23 mouse cellular contexts compared by ENCODE assay signal in the genomic region with DNA sequence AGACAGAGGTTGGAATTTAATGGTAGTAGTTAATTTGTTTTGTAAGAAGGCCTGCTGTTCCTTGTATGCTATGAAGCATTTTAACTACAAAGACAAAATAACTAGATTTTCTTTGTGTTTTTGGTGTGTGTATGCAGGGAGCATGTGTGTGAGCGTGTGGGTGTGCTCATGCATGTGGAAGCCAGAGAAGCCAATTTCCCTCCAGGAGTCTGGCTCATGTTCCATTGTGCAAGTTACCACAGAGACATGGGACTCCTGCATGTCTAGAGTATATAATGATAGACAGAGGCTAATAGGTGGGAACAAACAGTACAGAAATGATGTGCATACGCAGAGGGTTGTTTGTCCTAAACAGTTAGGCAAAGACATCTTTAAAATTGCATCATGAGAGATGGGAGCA.
"Had no signal": no experiment of that assay in that cellular context is flagged by ENCODE, and none has a peak within 500 bp of the region (broad histone marks: within the 10 kb centered on the region; RNA-seq: fewer than 3 reads in every experiment).

No protein-coding gene starts in this region.

- H3K4me1 ChIP-seq: limb, embryonic 10.5 days; limb, embryonic 13.5 days; liver, embryonic 12.5 days; liver, embryonic 15.5 days; lung, embryonic 15.5 days had no signal

- ATAC-seq: liver, embryonic 12.5 days had no signal

- H3K4me2 ChIP-seq: limb, embryonic 13.5 days; liver, embryonic 12.5 days; liver, embryonic 15.5 days; lung, embryonic 15.5 days; midbrain, embryonic 11.5 days had no signal

- H3K27ac ChIP-seq: kidney, postnatal 0 days; left cerebral cortex, adult 2 months; limb, embryonic 10.5 days; limb, embryonic 13.5 days; liver, embryonic 12.5 days; liver, embryonic 15.5 days; lung, embryonic 15.5 days; stomach, postnatal 0 days had no signal

- H3K27me3 ChIP-seq: limb, embryonic 13.5 days; liver, embryonic 12.5 days; liver, embryonic 15.5 days; lung, embryonic 15.5 days had no signal

- H3K36me3 ChIP-seq: limb, embryonic 10.5 days; limb, embryonic 13.5 days; liver, embryonic 12.5 days; liver, embryonic 15.5 days; lung, embryonic 15.5 days had no signal

- H3K9ac ChIP-seq: limb, embryonic 13.5 days; liver, embryonic 12.5 days; liver, embryonic 15.5 days; lung, embryonic 15.5 days had no signal

- DNase-seq: kidney, adult 9 months; kidney, postnatal 36 days; layer of hippocampus, postnatal 36 days; liver; lung, adult 18-20 months; lung, postnatal 10 days; lung, postnatal 36 days; midbrain, embryonic 14.5 days; right cerebral cortex, adult 18-20 months; right cerebral cortex, postnatal 14 days; right cerebral cortex, postnatal 4 days; thymus, adult 2 months; thymus, postnatal 14 days; thymus, postnatal 4 days had no signal

- H3K4me3 ChIP-seq: left cerebral cortex, adult 2 months; limb, embryonic 10.5 days; limb, embryonic 13.5 days; liver, embryonic 12.5 days; liver, embryonic 15.5 days; lung, embryonic 15.5 days had no signal

- H3K9me3 ChIP-seq: limb, embryonic 10.5 days; limb, embryonic 13.5 days; liver, embryonic 12.5 days; liver, embryonic 15.5 days; lung, embryonic 15.5 days had no signal
